Mouse (Mus musculus) hindbrain, embryonic 15.5 days (tissue): ENCODE data around the gene Cdyl. TPM values are rescaled to one million over a fixed set of nuclear protein-coding genes. Genes with fewer than 3 reads are reported as not detected.

Source experiments
- polyA plus RNA-seq: library from polyadenylated mRNA; unstranded; fragments of >200 nt; fragmentation: Nextera tagmentation; extraction: Ambion mirVana; gene quantifications from 2 replicates; pipeline ENCODE4 v1.2.1, GENCODE M21; 2015

Gene Cdyl
- polyA plus RNA-seq, 1 experiment from 2014 or later, result 6.6 TPM

Other genes with a start within 250 kb of the Cdyl start
- gene Rpp40, start 246.5 kb downstream of the Cdyl start, polyA plus RNA-seq, result 7.4 and 8.4 TPM in 2 replicates